Mouse (Mus musculus) brain, embryonic 18.5 days (tissue): ENCODE measurements around the gene Ttyh2.
A peak's percentile ranks its signal among the peaks of the same experiment; 100 is the strongest.

Experiments
- DNase-seq: peaks from one replicate; pipeline ENCODE4 v3.0.0-alpha.2; 2012; ENCODE audit warnings: low read depth, low spot score

The Ttyh2 gene

GRCm38 (mm10) chr11:114706358-114706757 is 31.1 kb downstream of the Ttyh2 start:
- DNase-seq = no peak

GRCm38 (mm10) chr11:114711393-114711792 is 36.2 kb downstream of the Ttyh2 start:
- DNase-seq = no peak

GRCm38 (mm10) chr11:114711861-114712260 is 36.6 kb downstream of the Ttyh2 start:
- DNase-seq = no peak

GRCm38 (mm10) chr11:114714526-114714925 is 39.3 kb downstream of the Ttyh2 start:
- no peak for DNase-seq

GRCm38 (mm10) chr11:114715531-114715930 is 40.3 kb downstream of the Ttyh2 start:
- DNase-seq = no peak

GRCm38 (mm10) chr11:114720535-114720934 is 45.3 kb downstream of the Ttyh2 start:
- DNase-seq = no peak

GRCm38 (mm10) chr11:114722438-114722837 is 47.2 kb downstream of the Ttyh2 start:
- no peak for DNase-seq

- DNase-seq = no peak
Measured at GRCm38 (mm10) chr11:114723030-114723429, 47.8 kb downstream of the Ttyh2 start.

- no peak for DNase-seq
Measured at GRCm38 (mm10) chr11:114724787-114725590, 49.8 kb downstream of the Ttyh2 start.

GRCm38 (mm10) chr11:114726965-114727825 is 52.0 kb downstream of the Ttyh2 start, which contains the start of gene Dnaic2:
TSS of gene Dnaic2 (plus strand) at chr11:114727408.
- DNase-seq = peak; percentile 52

- DNase-seq = no peak
Measured at GRCm38 (mm10) chr11:114727826-114728186, 52.6 kb downstream of the Ttyh2 start.

- DNase-seq = no peak
Measured at GRCm38 (mm10) chr11:114728333-114728732, 53.1 kb downstream of the Ttyh2 start.

- no peak for DNase-seq
Measured at GRCm38 (mm10) chr11:114729832-114730363, 54.7 kb downstream of the Ttyh2 start.

- DNase-seq = no peak
Measured at GRCm38 (mm10) chr11:114731711-114732110, 56.5 kb downstream of the Ttyh2 start.

GRCm38 (mm10) chr11:114732890-114733289 is 57.7 kb downstream of the Ttyh2 start:
- no peak for DNase-seq

- no peak for DNase-seq
Measured at GRCm38 (mm10) chr11:114736111-114736510, 60.9 kb downstream of the Ttyh2 start.

GRCm38 (mm10) chr11:114736913-114737624 is 61.8 kb downstream of the Ttyh2 start:
- DNase-seq = peak; percentile 30

GRCm38 (mm10) chr11:114740598-114740997 is 65.4 kb downstream of the Ttyh2 start:
- no peak for DNase-seq

- DNase-seq = no peak
Measured at GRCm38 (mm10) chr11:114741451-114741850, 66.2 kb downstream of the Ttyh2 start.

- DNase-seq = peak; percentile 46
Measured at GRCm38 (mm10) chr11:114745134-114745533, 69.9 kb downstream of the Ttyh2 start.

GRCm38 (mm10) chr11:114747564-114748138 is 72.4 kb downstream of the Ttyh2 start:
- DNase-seq = no peak
